Mouse (Mus musculus) right cerebral cortex, postnatal 36 days (tissue): ENCODE data around the gene Rcbtb2.

Experiments used
- DNase-seq, 2 experiments: peaks; one replicate each; pipeline ENCODE4 v3.0.0; 2022; ENCODE audit warnings: low spot score in 2 of 2, mixed read lengths in 1 of 2

Rcbtb2 gene

DNA sequence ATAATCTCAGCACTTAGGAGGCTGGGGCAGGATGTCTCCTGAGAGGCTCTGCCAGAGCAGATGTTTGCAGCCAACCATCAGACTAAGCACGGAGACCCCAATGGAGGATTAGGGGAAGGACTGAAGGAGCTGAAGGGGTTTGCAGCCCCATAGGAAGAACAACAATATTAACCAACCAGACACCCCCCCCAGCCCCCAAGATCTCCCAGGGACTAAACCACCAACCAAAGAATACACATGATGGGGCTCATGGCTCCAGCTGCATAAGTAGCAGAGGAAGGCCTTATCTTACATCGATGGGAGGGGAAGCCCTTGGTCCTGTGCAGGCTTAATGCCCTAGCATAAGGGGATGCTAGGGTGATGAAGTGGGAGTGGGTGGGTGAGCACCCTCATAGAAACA lies 6.5 kb upstream of the Rcbtb2 start:
- no peak for DNase-seq

DNA sequence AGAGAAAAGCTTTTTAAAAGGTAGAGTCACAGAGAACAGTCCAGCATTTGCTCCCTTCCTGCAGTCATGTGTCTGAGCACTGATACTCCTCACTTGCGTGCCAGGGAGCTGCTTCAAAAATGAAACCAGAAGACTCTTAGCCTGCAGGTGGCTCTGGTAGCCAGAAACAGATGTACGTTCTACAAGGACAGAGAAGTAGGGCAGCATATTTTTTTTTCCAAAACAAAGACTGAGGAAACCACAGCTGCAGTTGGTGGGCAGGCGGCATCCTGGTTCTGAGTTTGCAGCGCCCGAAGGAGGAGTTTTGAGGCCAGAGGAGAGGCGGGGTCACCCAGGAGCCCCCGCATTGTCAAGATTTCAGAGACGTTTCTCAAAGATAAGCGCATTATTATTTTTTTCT lies 5.9 kb upstream of the Rcbtb2 start:
- DNase-seq = peak; percentile 31 to 60

DNA sequence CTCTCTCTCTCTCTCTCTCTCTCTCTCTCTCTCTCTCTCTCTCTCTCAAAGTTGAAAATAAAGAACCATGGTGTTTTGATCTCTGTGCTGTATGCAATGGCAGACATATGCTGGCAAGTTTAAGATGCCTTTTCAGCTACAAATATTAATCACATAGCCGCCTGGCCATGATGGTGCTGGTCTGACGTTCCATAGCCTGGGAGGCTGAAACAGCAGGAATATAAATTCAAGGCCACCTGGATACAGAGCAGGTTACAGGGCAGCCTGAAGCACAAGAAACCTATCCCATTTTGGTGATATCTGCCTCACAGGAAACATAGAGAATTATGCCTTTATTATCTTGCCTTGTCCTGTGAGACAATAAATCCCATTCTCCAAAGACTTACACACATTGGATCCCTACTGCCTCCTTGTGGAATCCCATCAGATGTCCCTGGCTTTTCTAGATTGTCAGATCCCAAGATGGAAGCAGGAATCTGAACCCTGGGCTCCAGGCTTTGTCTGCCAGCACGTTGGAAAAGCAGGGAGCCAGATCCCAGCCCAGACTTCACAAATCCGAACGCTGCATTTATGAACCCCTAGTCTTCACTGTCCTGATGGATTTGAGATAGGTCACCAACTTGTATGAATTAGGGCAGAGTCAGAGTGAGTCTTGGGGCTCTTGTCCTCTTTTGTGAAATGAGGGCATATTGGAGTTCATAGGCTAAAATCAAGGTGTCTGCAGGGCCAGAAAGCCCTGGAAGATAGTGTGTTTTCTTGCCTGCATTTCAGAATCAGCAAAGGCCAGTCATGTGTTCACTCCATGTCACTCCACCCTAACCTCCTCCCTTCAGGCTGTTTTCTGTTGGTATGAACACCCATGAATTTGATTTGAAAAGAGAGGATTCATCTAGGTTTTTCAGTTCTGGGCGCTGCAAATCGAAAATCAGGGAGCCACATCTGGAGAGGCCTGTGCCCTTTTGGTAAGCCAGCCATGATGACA lies 5.1 kb upstream of the Rcbtb2 start:
- DNase-seq = no peak

DNA sequence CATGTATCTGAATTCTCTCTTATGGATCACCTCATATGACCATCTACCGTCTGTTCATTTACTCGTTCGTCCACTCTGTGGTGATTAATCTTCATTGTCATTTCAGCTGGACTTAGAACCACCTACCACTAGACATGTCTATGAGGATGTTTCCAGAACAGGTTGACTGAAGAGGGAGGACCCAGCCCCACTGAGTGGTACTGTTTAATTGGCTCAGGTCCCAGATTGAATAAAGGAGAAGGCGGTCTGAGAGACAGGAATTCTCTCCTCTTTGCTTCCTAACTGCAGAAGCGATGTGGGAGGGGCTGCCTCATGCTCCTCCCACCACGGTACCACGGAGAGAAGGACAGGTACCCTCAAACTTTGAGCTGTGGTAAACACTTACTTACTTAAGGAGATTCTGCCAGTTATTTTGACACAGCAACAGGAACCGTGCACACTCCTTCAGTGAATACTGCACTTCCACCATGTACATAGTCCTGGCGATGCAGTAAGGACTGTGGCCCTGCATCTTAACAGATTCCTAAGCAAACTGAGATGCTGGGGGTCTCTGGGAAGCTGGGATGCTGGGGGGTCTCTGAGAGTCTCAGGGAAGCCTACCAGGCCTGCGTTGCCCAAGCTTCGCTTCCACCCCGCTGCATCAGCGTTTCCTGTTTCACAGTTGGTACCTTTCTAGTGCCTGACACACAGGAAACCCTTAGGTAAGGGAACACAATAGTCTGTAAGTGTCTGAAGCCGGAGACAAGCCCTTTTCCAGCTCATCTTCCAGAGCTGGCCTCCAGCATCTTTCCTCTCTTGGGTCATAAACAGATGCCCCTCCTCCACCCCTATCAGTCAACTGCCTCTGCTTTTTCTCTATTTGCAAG lies 4.1 kb upstream of the Rcbtb2 start:
- DNase-seq = no peak

DNA sequence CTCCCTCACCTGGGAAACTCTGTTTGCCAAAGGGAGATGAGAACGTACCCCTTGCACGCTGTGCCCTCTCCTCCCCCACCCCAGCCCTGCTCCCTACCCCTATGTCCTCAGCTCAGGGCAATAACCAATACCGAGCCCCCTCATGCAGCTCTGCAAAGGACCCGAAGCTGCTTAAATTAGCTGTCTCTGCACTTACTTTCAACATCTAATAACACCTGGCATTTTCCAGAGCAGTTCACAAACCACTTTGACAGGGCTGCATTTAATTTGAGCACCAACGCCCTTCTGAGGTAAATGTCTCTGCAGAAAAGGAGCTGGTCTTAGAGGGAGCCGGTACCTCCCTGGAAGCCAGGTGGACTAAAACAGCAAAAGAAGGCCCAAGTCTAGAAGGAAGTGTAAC lies 3.4 kb upstream of the Rcbtb2 start:
- DNase-seq = no peak

DNA sequence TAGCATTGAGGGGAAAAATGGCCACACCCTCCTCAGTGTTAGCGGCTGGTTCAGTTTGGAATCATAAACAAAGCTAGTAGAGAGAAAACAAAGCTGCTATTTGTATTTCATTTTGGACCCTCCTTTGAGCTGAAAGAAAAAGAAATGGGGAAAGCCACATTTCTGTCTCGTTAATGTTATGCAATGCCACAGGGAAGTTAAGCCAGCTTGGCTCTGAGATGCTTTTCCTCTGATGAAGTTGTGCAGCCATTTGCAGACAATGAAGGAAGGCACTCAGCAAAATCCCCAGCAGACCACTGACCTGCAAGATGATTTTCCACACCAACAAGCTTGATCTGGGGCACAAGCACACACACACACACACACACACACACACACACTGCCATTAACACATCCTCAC lies 2.9 kb upstream of the Rcbtb2 start:
- DNase-seq = no peak

DNA sequence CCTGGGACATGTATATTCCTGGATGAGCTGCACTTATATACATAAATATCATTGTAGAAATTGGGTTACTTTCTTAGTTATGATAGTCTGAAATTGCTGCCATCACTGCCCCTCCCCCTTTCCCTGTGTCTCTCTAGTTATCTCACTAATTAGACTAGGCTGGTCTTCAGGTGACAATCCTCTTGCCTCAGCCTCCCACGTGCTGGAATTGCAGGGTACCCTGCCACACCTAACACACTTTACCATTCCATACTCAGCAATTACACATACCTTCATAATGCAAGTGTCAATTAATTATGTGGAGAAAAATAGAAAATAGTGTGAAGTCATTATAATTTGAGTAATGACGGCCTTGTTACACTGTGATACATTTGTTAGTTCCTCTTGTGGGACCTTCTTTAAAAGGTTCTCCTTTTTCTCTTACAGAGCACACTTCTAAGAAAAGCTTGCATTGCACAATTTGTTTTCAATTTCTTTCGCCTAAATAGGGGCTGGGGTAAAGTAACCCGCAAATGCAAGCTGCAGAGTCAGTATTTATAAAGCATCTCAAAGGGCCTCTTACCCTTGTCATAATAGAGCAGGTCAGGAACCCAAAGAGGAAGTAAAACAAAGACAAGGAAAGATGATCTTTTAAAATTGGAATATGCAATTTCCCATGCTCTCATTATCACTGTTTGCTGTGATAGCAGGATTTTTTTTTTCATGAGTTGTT lies 470 bp upstream of the Rcbtb2 start:
- no peak for DNase-seq

DNA sequence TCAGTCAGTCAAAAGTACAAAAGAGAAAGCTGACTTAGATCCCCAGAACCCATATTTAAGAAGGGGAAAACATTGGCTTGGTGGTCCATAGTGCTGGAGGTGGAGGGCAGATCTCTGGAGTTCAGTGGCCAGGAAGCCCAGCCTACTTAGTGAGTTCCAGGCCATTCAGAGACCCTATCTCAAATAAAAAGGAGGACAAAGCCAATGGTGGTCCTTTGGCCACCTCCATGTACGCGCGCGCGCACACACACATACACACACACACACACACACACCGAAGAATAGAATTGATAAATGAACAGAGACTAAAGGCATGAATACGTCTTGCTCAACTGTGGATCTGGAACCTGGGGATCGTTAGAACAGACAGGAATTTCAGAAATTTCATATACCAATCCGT lies 544 bp downstream of the Rcbtb2 start:
- no peak for DNase-seq

DNA sequence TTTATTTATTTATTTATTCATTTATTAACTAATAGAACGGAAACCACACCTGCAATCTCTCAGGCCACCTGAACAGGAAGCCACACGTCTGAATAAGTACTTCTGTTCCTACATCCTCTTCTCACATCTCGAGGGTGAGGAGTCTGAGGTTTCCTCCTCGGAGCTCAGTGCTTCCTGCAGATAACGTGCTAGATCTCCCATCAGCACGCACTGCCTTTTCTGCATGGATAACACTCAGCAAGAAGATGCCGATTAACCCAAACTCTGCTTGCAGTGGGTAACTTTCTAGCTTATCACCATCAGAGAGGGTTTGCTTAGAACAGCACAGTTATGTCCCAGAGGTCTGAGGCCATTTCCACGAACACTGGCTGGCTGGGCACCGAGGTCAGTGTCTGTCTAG lies 949 bp downstream of the Rcbtb2 start:
- no peak for DNase-seq

DNA sequence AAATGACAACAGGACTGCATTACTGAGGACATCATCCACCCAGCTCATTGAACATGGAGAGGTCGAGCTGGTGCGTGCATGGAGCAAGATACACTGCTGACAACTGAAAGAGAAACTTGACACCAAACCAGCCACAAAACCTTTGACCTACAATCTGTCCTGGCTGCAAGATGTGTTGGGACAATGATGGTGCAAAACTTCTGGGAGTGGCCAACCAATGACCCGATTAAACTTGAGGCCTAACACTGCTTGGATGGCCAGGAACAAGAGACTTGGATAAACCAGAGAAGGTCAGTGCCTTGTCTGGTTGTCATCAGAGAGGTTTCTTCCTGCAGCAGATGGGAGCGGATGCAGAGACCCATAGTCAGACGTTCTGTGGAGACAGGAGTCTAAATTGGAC lies 7.7 kb downstream of the Rcbtb2 start:
- no peak for DNase-seq

DNA sequence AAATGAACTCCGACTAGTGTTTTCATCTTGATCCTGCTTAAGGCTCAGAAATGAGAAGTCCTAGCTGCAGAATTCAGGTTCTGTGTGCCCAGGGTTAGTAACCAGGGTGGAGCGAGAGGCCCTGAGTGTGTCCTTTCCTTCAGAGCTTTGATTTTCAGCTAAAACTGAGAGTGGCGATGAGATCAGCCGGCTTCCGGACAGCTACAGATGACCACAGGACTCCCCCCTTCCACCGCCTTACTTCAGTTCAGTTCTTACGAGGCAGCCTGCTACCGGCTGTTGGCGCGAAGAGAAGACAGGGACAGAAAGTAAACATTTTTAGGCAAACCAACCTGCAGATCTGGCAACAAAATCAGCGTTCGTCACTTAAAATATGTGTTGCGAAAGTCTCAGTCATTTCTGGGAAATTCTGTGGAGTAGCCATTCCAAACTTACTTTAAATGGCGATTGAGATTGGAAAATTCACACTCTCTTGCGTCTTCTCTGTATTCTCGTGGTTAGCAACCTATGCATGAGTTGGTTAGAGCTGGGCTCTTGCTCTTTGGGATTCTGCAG lies 9.1 kb downstream of the Rcbtb2 start:
- DNase-seq = no peak

DNA sequence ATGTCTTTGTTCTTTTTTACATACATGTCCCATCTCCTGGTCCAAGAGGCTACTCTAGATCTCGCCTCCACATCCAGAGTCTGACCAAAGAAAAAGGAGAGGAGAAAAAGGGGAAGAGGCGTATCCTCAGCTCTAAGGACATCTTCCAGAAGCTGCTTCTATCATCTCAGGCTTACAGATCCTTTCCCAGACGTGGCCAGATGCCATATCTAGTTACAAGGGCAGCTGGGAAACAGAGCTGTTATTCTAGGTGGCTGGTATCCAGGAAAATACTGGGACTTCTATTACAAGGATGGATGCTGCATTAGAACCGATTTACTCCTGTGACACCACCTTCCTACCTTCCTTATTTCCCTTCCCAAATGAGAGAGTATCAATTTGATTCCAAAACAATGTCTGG lies 9.9 kb downstream of the Rcbtb2 start:
- no peak for DNase-seq

DNA sequence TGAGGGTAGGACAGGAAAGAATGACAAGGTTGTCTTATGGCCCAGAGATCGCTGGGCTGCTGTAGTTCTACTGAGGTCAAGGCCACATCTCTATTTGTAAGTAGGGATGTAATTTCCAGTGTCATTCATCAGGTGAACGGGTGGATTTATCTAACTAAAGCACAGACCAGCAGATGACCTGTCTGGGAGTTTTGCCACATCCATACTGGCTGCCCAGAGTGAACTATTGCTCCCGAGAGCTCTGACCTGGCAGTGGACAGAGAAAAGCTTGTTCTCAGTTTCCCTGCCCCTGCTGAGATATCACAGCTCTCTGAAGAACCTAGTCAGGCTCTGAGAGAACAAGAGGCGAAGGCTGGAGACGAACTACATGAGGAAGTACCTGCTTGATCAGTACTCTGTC lies 14.4 kb downstream of the Rcbtb2 start:
- DNase-seq = no peak

DNA sequence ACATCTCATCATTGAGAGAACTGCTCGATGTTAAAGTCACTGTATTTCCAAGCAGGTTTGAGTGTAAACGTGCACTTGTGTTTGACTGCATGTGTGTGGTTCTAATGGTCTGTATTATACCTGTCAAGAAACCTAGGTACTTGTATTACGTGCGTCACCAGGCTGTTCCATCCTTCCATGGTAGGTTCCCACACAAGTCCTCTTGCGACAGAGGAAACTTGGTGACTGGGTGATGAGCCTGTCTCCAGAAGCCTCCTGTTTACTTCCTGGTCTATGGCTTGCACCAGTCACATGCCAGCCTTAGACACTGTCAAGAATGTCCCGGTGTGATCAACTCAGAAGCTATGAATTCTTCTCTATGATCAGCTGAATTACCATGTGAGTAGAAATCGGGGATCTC lies 15.6 kb downstream of the Rcbtb2 start:
- DNase-seq = no peak

DNA sequence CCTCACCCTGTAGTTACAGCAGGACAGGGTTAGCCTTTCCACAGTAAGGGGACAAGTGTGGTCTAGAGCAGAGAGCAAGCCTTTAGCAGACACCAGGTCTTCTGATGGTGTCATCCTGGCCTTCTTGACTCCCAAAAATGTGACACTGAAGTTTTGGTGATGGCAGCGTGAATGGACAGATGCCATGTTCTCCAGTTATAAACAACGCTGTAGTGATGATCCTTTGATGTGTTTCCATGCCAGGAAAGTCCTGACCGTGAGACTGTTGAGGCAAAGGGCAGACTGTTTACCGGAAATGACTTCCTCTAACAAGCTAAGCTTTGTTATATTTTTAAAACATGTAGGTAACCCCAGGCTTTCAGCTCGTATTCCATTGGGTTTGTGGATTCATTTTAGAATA lies 17.0 kb downstream of the Rcbtb2 start:
- no peak for DNase-seq

DNA sequence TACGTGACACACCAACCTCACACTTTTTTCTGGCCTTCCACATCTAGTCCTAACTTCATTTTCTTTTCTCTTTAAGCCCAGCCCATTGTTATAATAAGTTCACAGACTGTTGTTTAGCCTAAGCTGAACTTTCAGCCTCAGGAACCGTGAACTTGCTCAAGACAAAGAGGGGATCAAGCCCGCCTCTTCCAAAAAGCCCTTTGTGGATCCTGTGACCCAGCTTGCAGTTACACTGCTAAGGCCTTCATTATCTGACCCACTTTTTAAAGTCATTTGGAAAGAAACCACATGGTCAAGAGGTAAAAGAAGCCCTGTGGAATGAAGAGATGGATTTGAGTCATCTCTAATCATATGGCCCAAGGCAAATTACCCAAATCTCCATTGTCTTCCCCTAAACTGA lies 19.0 kb downstream of the Rcbtb2 start:
- no peak for DNase-seq

DNA sequence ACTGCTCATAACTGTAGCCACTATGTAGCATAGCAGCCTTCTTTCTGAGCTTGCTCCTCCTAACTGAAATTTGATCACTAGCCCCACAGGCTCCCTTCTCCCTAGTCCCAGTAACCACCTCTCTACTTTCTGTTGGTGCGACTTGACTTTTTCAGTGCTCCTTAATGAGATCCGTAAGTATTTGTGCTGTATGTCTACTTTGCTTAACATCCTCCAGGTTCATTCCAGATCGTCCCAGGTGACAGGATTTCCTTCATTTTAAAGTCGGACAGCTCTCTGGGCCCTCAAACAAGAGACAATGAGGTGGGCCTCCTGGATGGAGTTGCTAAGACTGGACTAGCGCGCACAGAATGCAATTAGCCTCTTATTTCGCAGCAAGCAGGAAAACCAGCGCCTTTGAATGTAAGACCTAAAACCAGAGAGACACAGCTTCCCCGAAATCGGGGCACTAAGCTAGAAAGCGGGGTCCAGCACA lies 19.6 kb downstream of the Rcbtb2 start:
- DNase-seq = peak in 1 of 2 experiments; percentile 3

DNA sequence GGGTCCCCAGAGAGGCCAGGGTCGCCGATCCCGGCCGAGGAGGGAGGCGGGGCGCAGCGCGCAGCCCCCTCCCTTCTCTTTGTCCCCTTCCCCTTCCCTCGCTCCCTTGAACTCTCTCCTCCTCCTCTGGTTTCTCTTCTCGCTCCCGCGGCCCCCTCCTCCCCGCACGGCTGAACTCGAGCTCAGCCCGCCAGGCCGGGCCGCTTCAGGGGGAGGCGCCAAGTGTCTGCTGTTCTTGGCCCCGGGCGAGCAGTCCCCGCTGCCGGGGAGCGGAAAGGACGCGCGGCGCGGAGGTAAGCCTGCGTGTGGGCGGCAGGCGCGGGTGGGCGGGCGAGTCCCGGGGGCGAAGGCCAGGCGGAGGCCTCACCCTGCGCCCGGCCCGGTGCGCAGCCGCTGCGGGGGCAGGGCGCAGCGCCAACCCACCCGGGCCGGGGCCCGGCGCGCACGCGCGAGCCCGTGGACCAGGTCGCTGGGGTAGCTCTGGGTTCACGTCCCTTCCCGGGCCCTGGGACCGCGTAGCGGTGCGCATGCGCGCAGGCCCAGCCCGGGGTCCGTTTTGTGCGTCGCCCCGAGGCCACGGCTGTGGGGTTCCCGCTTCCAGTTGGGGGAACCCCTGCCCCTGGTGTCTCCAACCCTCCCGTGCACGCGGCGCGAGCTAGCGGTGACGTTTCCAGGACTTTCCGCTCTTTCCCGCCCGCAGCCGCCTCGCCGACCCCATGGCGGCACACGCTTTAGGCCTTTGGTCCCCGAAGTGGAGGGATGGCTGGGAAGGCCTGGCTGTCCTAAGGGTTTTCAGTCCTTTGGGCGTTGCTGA lies 20.3 kb downstream of the Rcbtb2 start:
- DNase-seq = peak; percentile 54 to 68

DNA sequence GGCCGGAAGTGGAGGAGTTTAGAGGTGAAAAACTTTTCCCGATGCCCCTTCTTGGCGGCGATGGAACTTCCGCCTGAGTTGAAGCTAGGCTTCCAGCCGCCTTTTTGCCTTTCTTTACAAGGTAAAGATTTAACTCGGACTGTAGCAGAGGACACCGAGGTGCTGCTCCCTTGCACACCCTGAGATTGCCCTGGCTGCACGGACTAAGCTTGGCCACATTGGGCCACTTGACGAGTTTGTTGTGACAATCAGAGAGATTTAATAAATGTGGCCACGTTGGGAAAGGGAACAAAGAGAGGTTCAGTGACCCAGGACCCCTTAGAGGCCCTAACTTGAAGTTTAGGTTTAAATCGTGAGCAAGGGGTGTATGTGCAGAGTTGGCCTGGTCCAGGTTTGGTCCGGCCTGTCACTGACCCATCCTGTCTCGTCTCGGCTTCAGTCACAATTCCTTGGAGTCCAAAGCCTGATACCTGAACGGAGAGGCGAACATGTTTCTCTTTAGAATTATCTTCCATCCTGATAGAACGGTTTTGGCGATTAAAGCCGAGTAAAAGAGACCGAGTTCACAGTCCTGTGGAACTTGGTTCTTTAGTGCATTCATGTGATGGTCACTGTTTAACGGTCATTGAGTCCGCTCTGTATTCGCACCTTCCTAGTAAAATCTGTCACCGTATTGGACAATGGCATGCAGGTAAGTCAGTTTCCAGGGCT lies 21.0 kb downstream of the Rcbtb2 start:
- DNase-seq = no peak

DNA sequence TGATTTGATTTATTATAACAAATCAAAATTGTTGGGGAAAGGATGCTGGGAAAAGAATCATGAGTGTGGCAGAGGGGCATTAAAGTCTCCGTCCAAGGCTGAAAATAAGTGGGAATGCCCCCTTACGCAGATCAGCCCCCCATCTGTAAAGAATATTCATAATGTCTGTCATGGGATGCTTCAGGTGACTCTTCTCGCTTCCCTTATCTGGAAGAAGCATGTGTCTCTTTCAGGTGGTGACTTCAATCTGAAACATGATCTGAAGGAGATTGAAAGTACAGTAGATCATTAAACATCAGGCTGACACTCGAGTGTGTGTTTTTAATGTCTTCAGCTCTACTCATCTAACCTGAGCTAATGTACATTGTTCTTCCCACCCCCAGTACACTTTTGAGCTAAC lies 22.7 kb downstream of the Rcbtb2 start:
- DNase-seq = no peak
